Mouse (Mus musculus) Patski (cell line): ENCODE data around the gene Ift20. TPM values are rescaled to one million over a fixed set of nuclear protein-coding genes. Genes with fewer than 3 reads are reported as not detected.
"Not testable (repeated sequence)": the region's sequence is repeated elsewhere in the genome, so short reads cannot be mapped to it uniquely, and the experiment has no call there.

ENCODE experiments used
- ATAC-seq: fragments of 100-300 bp; one replicate; pipeline ENCODE4 v1.8.0; 2021
- CTCF ChIA-PET: fragments of 350-600 bp; sonication (Branson Sonifier 250); formaldehyde crosslinking; loops from one replicate; lab custom pipeline; 2022; ENCODE audit warnings: inconsistent platforms; lab: Charles Lee
- POLR2A ChIA-PET: fragments of 350-600 bp; sonication (Branson Sonifier 250); formaldehyde crosslinking; loops from one replicate; lab custom pipeline; 2022; ENCODE audit warnings: antibody characterized with exemption, inconsistent platforms; lab: Charles Lee
- DNase-seq: peaks from one replicate; pipeline ENCODE4 v3.0.0-alpha.2; 2011; ENCODE audit warnings: low read depth, low spot score
- H3K27me3 ChIP-seq: fragments of 371-371 bp; one replicate; pipeline ENCODE4 v1.5.1; 2021
- CTCF ChIP-seq: fragments of 100-300 bp; IDR thresholded peaks from one replicate; pipeline ENCODE4 v1.5.1; 2021
- in situ Hi-C: fragments of 300-500 bp; cut with MboI; formaldehyde crosslinking; loops from 3 replicates; pipeline ENCODE4 v1.11.1; 2018; ENCODE audit warnings: low pct_unique_long_range_greater_than_20kb, mixed read lengths
- polyA plus RNA-seq: library from polyadenylated mRNA; unstranded; gene quantifications from one replicate; pipeline ENCODE4 v1.2.3, GENCODE M21; 2021

Ift20 gene
- polyA plus RNA-seq, 1 experiment from 2014 or later: 77.8 TPM

DNA sequence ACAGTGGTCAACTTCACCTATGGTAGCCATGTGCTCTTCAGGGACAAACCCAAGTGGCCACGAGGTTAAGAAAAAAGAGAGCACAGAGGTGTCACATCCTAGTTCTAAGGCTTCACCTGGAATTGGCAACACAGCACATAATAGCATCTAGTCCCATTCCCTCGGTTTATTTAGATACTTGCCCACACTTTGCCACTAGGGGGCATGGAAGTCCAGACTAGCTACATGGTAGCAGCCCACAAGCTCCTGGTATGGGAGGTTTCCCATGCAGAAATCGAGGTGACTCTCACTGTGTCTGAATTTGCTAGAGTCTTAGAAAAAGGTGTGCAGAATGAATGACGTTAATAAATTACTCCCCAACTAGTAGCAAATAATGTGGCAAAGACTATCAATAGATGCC, 24.3 kb downstream of the Ift20 start:
- CTCF ChIA-PET: interaction anchor here (0.8 to 1.5 kb wide), 8 partner anchors 9 to 273 kb away, joined by 3 to 6 read pairs (median 4); partner anchors contain the start of gene Lyrm9
- no peak for DNase-seq
- TF ChIP-seq CTCF: peak; percentile 92
- POLR2A ChIA-PET: no interaction called here
- ATAC-seq: no peak
- in situ Hi-C loops: loop anchor here (5.0 to 10.0 kb wide), 2 partner anchors 267 to 394 kb away; partner anchors contain the start of gene Lyrm9
- no peaks in the 10 kb centered on the region for H3K27me3 ChIP-seq

DNA sequence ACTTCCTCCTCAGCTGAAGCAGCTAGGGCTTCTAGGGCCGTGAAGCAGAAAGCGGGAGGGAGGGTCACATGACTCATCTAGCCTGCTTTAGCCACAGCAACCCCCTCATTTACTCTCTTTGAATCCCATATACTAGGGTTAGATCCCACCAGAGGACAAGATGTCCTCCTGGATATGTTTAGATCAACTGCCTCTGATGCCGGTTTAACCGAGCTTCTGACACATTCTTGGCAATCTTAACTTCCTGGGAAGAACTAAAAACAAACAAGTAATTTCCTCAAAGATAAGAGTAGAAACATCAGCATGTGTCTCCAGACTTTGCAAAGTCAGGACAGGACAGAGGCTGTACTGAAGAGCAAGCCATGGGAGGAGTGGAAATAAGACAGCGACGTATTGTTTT, 30.6 kb downstream of the Ift20 start:
- in situ Hi-C loops: loop anchor here (10.0 kb wide), 1 partner anchor 388 kb away; no protein-coding TSS in a partner anchor
- H3K27me3 ChIP-seq: no peaks in the 10 kb centered on the region
- POLR2A ChIA-PET: interaction anchor here (0.8 kb wide), 1 partner anchor 40 kb away, joined by 4 read pairs; no protein-coding TSS in a partner anchor
- TF ChIP-seq CTCF: no peak
- CTCF ChIA-PET: interaction anchor here (1.1 kb wide), 2 partner anchors 129 to 258 kb away, joined by 3 read pairs; no protein-coding TSS in a partner anchor
- ATAC-seq: no peak
- DNase-seq: no peak

DNA sequence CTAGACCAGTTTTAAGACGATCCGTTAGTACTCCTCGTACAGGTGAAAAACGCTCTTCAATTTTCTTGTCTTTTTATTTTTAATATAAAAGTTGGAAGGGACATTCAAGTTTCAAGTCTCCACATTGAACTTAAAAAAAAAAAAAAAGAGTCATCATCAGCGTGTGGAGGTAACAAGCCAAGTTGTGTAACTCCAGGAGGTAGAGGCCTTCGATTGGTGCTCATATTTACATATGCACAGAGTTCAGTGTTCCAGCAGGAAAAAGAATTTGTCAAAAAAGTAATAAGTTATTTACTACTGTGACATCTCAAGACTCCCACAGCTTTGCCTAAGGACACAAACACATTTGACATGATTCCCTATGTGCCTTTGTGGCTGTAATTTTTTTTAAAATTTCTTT, 31.5 kb downstream of the Ift20 start:
- TF ChIP-seq CTCF: no peak
- no peaks in the 10 kb centered on the region for H3K27me3 ChIP-seq
- CTCF ChIA-PET: no interaction called here
- DNase-seq (no peak), ATAC-seq (no peak)
- in situ Hi-C loops: loop anchor here (10.0 kb wide), 1 partner anchor 387 kb away; no protein-coding TSS in a partner anchor
- POLR2A ChIA-PET: interaction anchor here (0.7 kb wide), 2 partner anchors 75 to 267 kb away, joined by 3 to 5 read pairs; no protein-coding TSS in a partner anchor

GRCm38 (mm10) chr11:78568827-78569226, 32.7 kb downstream of the Ift20 start:
- ChIA-PET CTCF (interaction anchor here (0.9 kb wide), 1 partner anchor 8 kb away, joined by 4 read pairs; no protein-coding TSS in a partner anchor), POLR2A (no interaction called here)
- in situ Hi-C loops: loop anchor here (10.0 kb wide), 1 partner anchor 386 kb away; no protein-coding TSS in a partner anchor
- DNase-seq (no peak), ATAC-seq (no peak)
- H3K27me3 ChIP-seq: no peaks in the 10 kb centered on the region
- TF ChIP-seq CTCF: no peak

- DNase-seq (no peak), ATAC-seq (no peak)
- CTCF ChIA-PET: interaction anchor here (0.9 kb wide), 1 partner anchor 9 kb away, joined by 4 read pairs; no protein-coding TSS in a partner anchor
- POLR2A ChIA-PET: no interaction called here
- no peaks in the 10 kb centered on the region for H3K27me3 ChIP-seq
- TF ChIP-seq CTCF: no peak
- in situ Hi-C loops: loop anchor here (10.0 kb wide), 1 partner anchor 385 kb away; no protein-coding TSS in a partner anchor
Observed at GRCm38 (mm10) chr11:78569806-78570205, 33.6 kb downstream of the Ift20 start.

GRCm38 (mm10) chr11:78571441-78571840, 35.3 kb downstream of the Ift20 start:
- no peaks in the 10 kb centered on the region for H3K27me3 ChIP-seq
- CTCF ChIA-PET: no interaction called here
- no peak for TF ChIP-seq CTCF
- in situ Hi-C loops: no loop called here
- no peak for ATAC-seq
- POLR2A ChIA-PET: interaction anchor here (1.5 kb wide), 1 partner anchor 10 kb away, joined by 4 read pairs; no protein-coding TSS in a partner anchor
- no peak for DNase-seq

DNA sequence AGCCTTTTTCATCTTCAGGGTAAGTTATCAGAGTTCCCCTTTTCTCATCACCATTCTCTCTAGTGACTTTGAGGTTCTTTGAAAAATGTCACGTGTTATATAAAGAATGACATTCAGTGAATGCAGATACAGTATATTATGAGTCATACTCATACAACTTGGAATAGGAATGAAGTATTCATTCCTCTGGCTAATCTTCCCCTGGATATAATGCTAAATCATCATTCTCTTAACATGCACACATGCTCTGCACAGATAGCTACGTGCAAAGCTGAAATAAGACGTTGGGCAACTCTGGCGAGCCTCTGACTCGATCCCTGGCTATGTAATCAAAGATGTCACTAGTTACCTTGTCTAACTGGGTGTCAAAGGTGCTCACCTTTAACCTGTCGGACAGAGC, 35.7 kb downstream of the Ift20 start:
- ATAC-seq (no peak), DNase-seq (no peak)
- TF ChIP-seq CTCF: no peak
- in situ Hi-C loops: no loop called here
- no peaks in the 10 kb centered on the region for H3K27me3 ChIP-seq
- ChIA-PET POLR2A (no interaction called here), CTCF (no interaction called here)

GRCm38 (mm10) chr11:78574031-78574430, 37.9 kb downstream of the Ift20 start:
- POLR2A ChIA-PET, DNase-seq, ATAC-seq, in situ Hi-C loops, H3K27me3 ChIP-seq: not testable (repeated sequence)
- CTCF ChIA-PET: interaction anchor here (1.7 kb wide), 1 partner anchor 8 kb away, joined by 8 read pairs; no protein-coding TSS in a partner anchor

DNA sequence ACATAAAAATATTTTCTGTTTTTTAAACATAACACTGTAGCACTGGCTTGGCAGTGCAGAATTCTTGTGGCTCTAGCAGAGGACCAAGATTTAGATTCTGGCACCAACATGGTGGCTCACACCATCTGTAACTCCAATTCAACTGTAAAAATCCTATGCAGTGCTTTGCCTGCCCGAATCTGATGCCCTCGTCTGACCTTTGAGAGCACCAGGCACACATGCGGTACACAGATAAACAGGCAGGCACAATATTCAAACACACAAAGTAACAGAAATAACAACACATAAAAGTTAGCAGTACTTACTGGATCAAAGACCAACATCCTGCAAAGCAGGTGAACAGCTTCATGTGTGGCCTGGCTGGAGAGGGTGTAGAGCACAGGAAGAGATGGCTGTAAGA, 38.4 kb downstream of the Ift20 start:
- POLR2A ChIA-PET: no interaction called here
- DNase-seq (no peak), ATAC-seq (no peak)
- CTCF ChIA-PET: interaction anchor here (1.7 kb wide), 1 partner anchor 8 kb away, joined by 8 read pairs; no protein-coding TSS in a partner anchor
- no peaks in the 10 kb centered on the region for H3K27me3 ChIP-seq
- in situ Hi-C loops: no loop called here
- no peak for TF ChIP-seq CTCF

DNA sequence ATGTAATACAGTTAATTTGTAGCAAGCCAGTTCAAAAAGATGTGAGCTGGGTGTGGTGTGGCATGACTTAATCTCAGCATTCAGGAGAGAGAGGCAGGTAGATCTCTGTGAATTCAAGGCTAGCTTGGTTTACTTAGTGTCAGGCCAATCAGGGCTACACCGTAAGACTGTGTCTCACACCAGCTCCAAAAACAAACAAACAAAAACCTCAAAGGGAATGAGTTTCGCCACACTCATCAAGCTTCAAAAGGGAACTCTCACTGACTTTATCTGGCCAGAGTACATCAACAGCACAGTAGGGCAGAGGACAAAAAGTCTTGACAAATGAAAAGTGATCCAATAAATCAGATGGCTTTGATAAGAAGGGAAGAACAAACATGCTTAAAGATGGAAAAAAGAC, 38.8 kb downstream of the Ift20 start:
- TF ChIP-seq CTCF: no peak
- CTCF ChIA-PET: no interaction called here
- in situ Hi-C loops: no loop called here
- POLR2A ChIA-PET: no interaction called here
- ATAC-seq: no peak
- DNase-seq: no peak
- H3K27me3 ChIP-seq: no peaks in the 10 kb centered on the region

GRCm38 (mm10) chr11:78582848-78583247, 46.7 kb downstream of the Ift20 start:
- DNase-seq: no peak
- H3K27me3 ChIP-seq: no peaks in the 10 kb centered on the region
- TF ChIP-seq CTCF: no peak
- in situ Hi-C loops: no loop called here
- ChIA-PET CTCF (interaction anchor here (1.0 to 2.7 kb wide), 2 partner anchors 9 to 11 kb away, joined by 3 to 8 read pairs; no protein-coding TSS in a partner anchor), POLR2A (no interaction called here)
- ATAC-seq: no peak
